Mouse (Mus musculus): ENCODE results near the gene Lgals4. TPM values are rescaled to one million over a fixed set of nuclear protein-coding genes. Genes with fewer than 3 reads are reported as not detected.

The Lgals4 gene
- polyA plus RNA-seq (2012; rRNA removed) (17.9 and 18.0 TPM in 2 replicates), polyA plus RNA-seq (2014; fragmentation: Nextera tagmentation; extraction: Ambion mirVana) (5.9 and 7.0 TPM in 2 replicates)

GRCm38 (mm10) chr7:28833723-28834347 is at the start of gene Lgals4:
Gene Lgals4 (plus strand): TSS chr7:28833854.
- no peak for ATAC-seq (ENCODE audit: low FRiP score, low read depth)
- WGBS, result 85% methylated on average over 6 of the region's 6 CpGs

GRCm38 (mm10) chr7:28785161-28785560 is 48.5 kb upstream of the Lgals4 start:
- no peak overlapping the region for H3K27ac ChIP-seq (replicated peaks; ENCODE audit: low read depth, low read length)
- no peaks in the 10 kb centered on the region for H3K27me3 ChIP-seq (ENCODE audit: control insufficient read depth, insufficient read depth, low read length)
- no peaks in the 10 kb centered on the region for H3K9me3 ChIP-seq (ENCODE audit: control insufficient read depth, low read length)
- peaks cover 13% of the 10 kb centered on the region for H3K4me1 ChIP-seq (ENCODE audit: control insufficient read depth, insufficient read depth, low read length)
- no peak overlapping the region for H3K9ac ChIP-seq (ENCODE audit: low read depth, low read length, severe bottlenecking)
- no peak overlapping the region for H3K4me2 ChIP-seq (replicated peaks; ENCODE audit: low read depth, low read length, severe bottlenecking)
- peaks cover 45% of the 10 kb centered on the region for H3K36me3 ChIP-seq (ENCODE audit: control insufficient read depth, insufficient read depth, low read length)
- ATAC-seq (ENCODE audit: low FRiP score, low read depth), result no peak
- TF ChIP-seq POLR2A (IDR thresholded peaks at IDR 0.05; ENCODE audit: borderline replicate concordance, extremely low read depth, insufficient read depth, insufficient read length), result no peak
- WGBS, result 72% methylated on average over 5 of the region's 5 CpGs
- no peak overlapping the region for H3K4me3 ChIP-seq (replicated peaks; ENCODE audit: low read length)
- no peak for DNase-seq (ENCODE audit: low spot score)

More at GRCm38 (mm10) chr7:28833723-28834347, at the start of gene Lgals4:
- DNase-seq (ENCODE audit: low spot score), result no peak
- no peaks in the 10 kb centered on the region for H3K9me3 ChIP-seq (ENCODE audit: control insufficient read depth, low read length)
- no peaks in the 10 kb centered on the region for H3K27me3 ChIP-seq (ENCODE audit: control insufficient read depth, insufficient read depth, low read length)
- no peaks in the 10 kb centered on the region for H3K4me1 ChIP-seq (ENCODE audit: control insufficient read depth, insufficient read depth, low read length)
- H3K4me3 ChIP-seq (replicated peaks; ENCODE audit: low read length), result no peak within 1 kb of the TSS
- no peak within 1 kb of the TSS for H3K9ac ChIP-seq (ENCODE audit: low read depth, low read length, severe bottlenecking)
- peaks cover 29% of the 10 kb centered on the region for H3K36me3 ChIP-seq (ENCODE audit: control insufficient read depth, insufficient read depth, low read length)
- H3K4me2 ChIP-seq (replicated peaks; ENCODE audit: low read depth, low read length, severe bottlenecking), result no peak within 1 kb of the TSS
- H3K27ac ChIP-seq (replicated peaks; ENCODE audit: low read depth, low read length), result no peak within 1 kb of the TSS
- TF ChIP-seq POLR2A (IDR thresholded peaks at IDR 0.05; ENCODE audit: borderline replicate concordance, extremely low read depth, insufficient read depth, insufficient read length), result no peak

GRCm38 (mm10) chr7:28787884-28788283 is 45.8 kb upstream of the Lgals4 start:
- Histone ChIP-seq H3K9ac (ENCODE audit: low read depth, low read length, severe bottlenecking) (no peak overlapping the region), H3K36me3 (ENCODE audit: control insufficient read depth, insufficient read depth, low read length) (peaks cover 40% of the 10 kb centered on the region), H3K27ac (replicated peaks; ENCODE audit: low read depth, low read length) (no peak overlapping the region), H3K4me2 (replicated peaks; ENCODE audit: low read depth, low read length, severe bottlenecking) (no peak overlapping the region), H3K27me3 (ENCODE audit: control insufficient read depth, insufficient read depth, low read length) (no peaks in the 10 kb centered on the region), H3K4me3 (replicated peaks; ENCODE audit: low read length) (no peak overlapping the region), H3K9me3 (ENCODE audit: control insufficient read depth, low read length) (no peaks in the 10 kb centered on the region), H3K4me1 (ENCODE audit: control insufficient read depth, insufficient read depth, low read length) (peaks cover 8% of the 10 kb centered on the region)
- DNase-seq (ENCODE audit: low spot score) (no peak), ATAC-seq (ENCODE audit: low FRiP score, low read depth) (no peak)
- WGBS, result 92% methylated on average over 8 of the region's 9 CpGs
- TF ChIP-seq POLR2A (IDR thresholded peaks at IDR 0.05; ENCODE audit: borderline replicate concordance, extremely low read depth, insufficient read depth, insufficient read length), result no peak

GRCm38 (mm10) chr7:28788307-28789195 is 45.1 kb upstream of the Lgals4 start, which contains the start of gene Rinl:
Gene Rinl (plus strand): TSS chr7:28788969.
- Histone ChIP-seq H3K4me1 (ENCODE audit: control insufficient read depth, insufficient read depth, low read length) (peaks cover 8% of the 10 kb centered on the region), H3K9me3 (ENCODE audit: control insufficient read depth, low read length) (no peaks in the 10 kb centered on the region), H3K27ac (replicated peaks; ENCODE audit: low read depth, low read length) (peak within 1 kb of the TSS; percentile 71; the same call in 1 of the 2 replicates), H3K4me2 (replicated peaks; ENCODE audit: low read depth, low read length, severe bottlenecking) (no peak within 1 kb of the TSS), H3K9ac (ENCODE audit: low read depth, low read length, severe bottlenecking) (no peak within 1 kb of the TSS), H3K4me3 (replicated peaks; ENCODE audit: low read length) (no peak within 1 kb of the TSS), H3K27me3 (ENCODE audit: control insufficient read depth, insufficient read depth, low read length) (no peaks in the 10 kb centered on the region), H3K36me3 (ENCODE audit: control insufficient read depth, insufficient read depth, low read length) (peaks cover 33% of the 10 kb centered on the region)
- DNase-seq (ENCODE audit: low spot score), result no peak
- 55% methylated on average over 5 of the region's 5 CpGs for WGBS
- ATAC-seq (ENCODE audit: low FRiP score, low read depth), result no peak
- TF ChIP-seq POLR2A (IDR thresholded peaks at IDR 0.05; ENCODE audit: borderline replicate concordance, extremely low read depth, insufficient read depth, insufficient read length), result no peak

- Histone ChIP-seq H3K27me3 (ENCODE audit: control insufficient read depth, insufficient read depth, low read length) (no peaks in the 10 kb centered on the region), H3K4me2 (replicated peaks; ENCODE audit: low read depth, low read length, severe bottlenecking) (no peak overlapping the region), H3K27ac (replicated peaks; ENCODE audit: low read depth, low read length) (peak overlapping the region; percentile 71; the same call in 1 of the 2 replicates), H3K9ac (ENCODE audit: low read depth, low read length, severe bottlenecking) (no peak overlapping the region), H3K36me3 (ENCODE audit: control insufficient read depth, insufficient read depth, low read length) (peaks cover 29% of the 10 kb centered on the region), H3K4me1 (ENCODE audit: control insufficient read depth, insufficient read depth, low read length) (peaks cover 8% of the 10 kb centered on the region), H3K9me3 (ENCODE audit: control insufficient read depth, low read length) (no peaks in the 10 kb centered on the region), H3K4me3 (replicated peaks; ENCODE audit: low read length) (no peak overlapping the region)
- WGBS, result 52% methylated on average over 3 of the region's 3 CpGs
- ATAC-seq (ENCODE audit: low FRiP score, low read depth) (no peak), DNase-seq (ENCODE audit: low spot score) (no peak)
- TF ChIP-seq POLR2A (IDR thresholded peaks at IDR 0.05; ENCODE audit: borderline replicate concordance, extremely low read depth, insufficient read depth, insufficient read length), result no peak
Observed at GRCm38 (mm10) chr7:28789235-28789634, 44.4 kb upstream of the Lgals4 start.

Measured in limb, embryonic 14.5 days (tissue).